Mouse (Mus musculus) E14TG2a.4 (cell line): ENCODE data around the gene Has1.

Source experiments
- CTCF ChIP-seq: conservative IDR thresholded peaks from 2 replicates; pipeline ENCODE4 v1.5.1; 2014; ENCODE audit warnings: low read length
- NANOG ChIP-seq: IDR thresholded peaks from 2 replicates; pipeline ENCODE4 v1.6.1; 2014; ENCODE audit warnings: borderline replicate concordance, low read length, mixed read lengths
- POU5F1 ChIP-seq: IDR thresholded peaks from 2 replicates; pipeline ENCODE4 v1.6.1; 2014; ENCODE audit warnings: low read length, borderline replicate concordance

DNA sequence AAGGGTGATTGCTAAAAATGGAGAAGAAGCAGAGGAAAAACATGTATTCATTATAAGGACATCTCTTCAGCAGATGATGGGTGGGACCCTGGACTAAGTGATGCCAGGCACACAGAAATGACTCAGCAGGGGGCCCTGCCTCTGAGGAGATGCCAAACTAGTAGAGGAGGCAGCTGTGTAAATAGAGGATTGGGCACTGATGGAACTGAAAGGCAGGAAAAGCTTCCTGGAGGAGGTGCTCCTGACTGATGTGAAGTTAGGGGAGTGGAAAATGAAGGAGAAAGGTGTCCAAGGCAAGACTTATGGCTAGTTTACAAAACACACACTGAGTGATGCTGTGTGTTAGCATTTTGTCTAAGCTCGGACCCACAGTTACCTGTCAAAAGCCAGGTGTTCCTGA, 2.4 kb upstream of the Has1 start:
- TF ChIP-seq CTCF (no peak), NANOG (no peak), POU5F1 (no peak)
